Mouse (Mus musculus) liver, embryonic 12.5 days (tissue): ENCODE data around the gene Furin. TPM values are rescaled to one million over a fixed set of nuclear protein-coding genes. Genes with fewer than 3 reads are reported as not detected.

Source experiments
- ATAC-seq: fragments of 200-750 bp; cut with Nextera tagmentation; 2 replicates; pipeline ENCODE4 v1.8.0; 2017; ENCODE audit warnings: moderate number of reproducible peaks, mild to moderate bottlenecking, moderate library complexity
- H3K27ac ChIP-seq: fragments of 300-500 bp; sonication (generic); 2 replicates; pipeline ENCODE4 v1.5.1; 2016; ENCODE audit warnings: mild to moderate bottlenecking
- H3K27me3 ChIP-seq: fragments of 300-500 bp; sonication (generic); replicated peaks from 2 replicates; pipeline ENCODE4 v1.6.1; 2016; ENCODE audit warnings: mild to moderate bottlenecking, moderate library complexity
- H3K36me3 ChIP-seq: fragments of 300-500 bp; sonication (generic); 2 replicates; pipeline ENCODE4 v1.6.1; 2016; ENCODE audit warnings: mild to moderate bottlenecking, moderate library complexity
- H3K4me1 ChIP-seq: fragments of 300-500 bp; sonication (generic); 2 replicates; pipeline ENCODE4 v1.6.1; 2016
- H3K4me2 ChIP-seq: fragments of 300-500 bp; sonication (generic); 2 replicates; pipeline ENCODE4 v1.6.1; 2016; ENCODE audit warnings: mild to moderate bottlenecking, moderate library complexity
- H3K4me3 ChIP-seq: fragments of 300-500 bp; sonication (generic); 2 replicates; pipeline ENCODE4 v1.5.1; 2016; ENCODE audit warnings: mild to moderate bottlenecking, moderate library complexity
- H3K9ac ChIP-seq: fragments of 300-500 bp; sonication (generic); 2 replicates; pipeline ENCODE4 v1.6.1; 2016; ENCODE audit warnings: mild to moderate bottlenecking, moderate library complexity
- H3K9me3 ChIP-seq: fragments of 300-500 bp; sonication (generic); replicated peaks from 2 replicates; pipeline ENCODE4 v1.6.1; 2016; ENCODE audit warnings: mild to moderate bottlenecking, moderate library complexity
- WGBS: fragments of 180-500 bp; shearing (Covaris S2); methylation state at CpG from one replicate; pipeline ENCODE4 v1.1.7; 2016; ENCODE audit not compliant: insufficient replicate concordance; 5-methylcytosine and 5-hydroxymethylcytosine counted together
- polyA plus RNA-seq: library from polyadenylated mRNA; unstranded; fragments of >200 nt; fragmentation: Nextera tagmentation; extraction: Ambion mirVana; gene quantifications from 2 replicates; pipeline ENCODE4 v1.2.1, GENCODE M21; 2016

The Furin gene
- polyA plus RNA-seq, 1 experiment from 2014 or later, result 5.9 TPM

GRCm38 (mm10) chr7:80368635-80369421 is 36.4 kb downstream of the Furin start:
- ATAC-seq, result no peak
- WGBS, result 62% methylated on average over 20 of the region's 20 CpGs
- H3K4me2 ChIP-seq, result peak overlapping the region; percentile 97; the same call in 1 of the 2 replicates
- H3K27me3 ChIP-seq, result peaks cover 42% of the 10 kb centered on the region
- no peak overlapping the region for H3K4me3 ChIP-seq
- no peaks in the 10 kb centered on the region for H3K9me3 ChIP-seq
- peaks cover 40% of the 10 kb centered on the region for H3K36me3 ChIP-seq
- peaks cover 27% of the 10 kb centered on the region for H3K4me1 ChIP-seq
- no peak overlapping the region for H3K27ac ChIP-seq
- H3K9ac ChIP-seq, result no peak overlapping the region

GRCm38 (mm10) chr7:80368009-80368408 is 37.2 kb downstream of the Furin start:
- H3K36me3 ChIP-seq, result peaks cover 48% of the 10 kb centered on the region
- peaks cover 39% of the 10 kb centered on the region for H3K27me3 ChIP-seq
- 78% methylated on average over 9 of the region's 9 CpGs for WGBS
- H3K27ac ChIP-seq, result no peak overlapping the region
- H3K4me2 ChIP-seq, result no peak overlapping the region
- ATAC-seq, result no peak
- peaks cover 27% of the 10 kb centered on the region for H3K4me1 ChIP-seq
- H3K9ac ChIP-seq, result no peak overlapping the region
- no peaks in the 10 kb centered on the region for H3K9me3 ChIP-seq
- no peak overlapping the region for H3K4me3 ChIP-seq

- Histone ChIP-seq H3K27me3 (peaks cover 33% of the 10 kb centered on the region), H3K4me2 (no peak overlapping the region), H3K36me3 (peaks cover 56% of the 10 kb centered on the region), H3K9me3 (no peaks in the 10 kb centered on the region), H3K9ac (no peak overlapping the region), H3K4me3 (no peak overlapping the region), H3K27ac (no peak overlapping the region), H3K4me1 (peaks cover 27% of the 10 kb centered on the region)
- WGBS, result 84% methylated on average over 7 of the region's 7 CpGs
- ATAC-seq, result no peak
These were observed 38.0 kb downstream of the Furin start for GRCm38 (mm10) chr7:80367232-80367631.

GRCm38 (mm10) chr7:80365759-80366158 is 39.5 kb downstream of the Furin start:
- WGBS, result 71% methylated on average over 2 of the region's 2 CpGs
- Histone ChIP-seq H3K4me2 (no peak overlapping the region), H3K36me3 (peaks cover 67% of the 10 kb centered on the region), H3K4me3 (no peak overlapping the region), H3K9ac (no peak overlapping the region), H3K4me1 (peaks cover 19% of the 10 kb centered on the region), H3K9me3 (no peaks in the 10 kb centered on the region), H3K27ac (no peak overlapping the region), H3K27me3 (peaks cover 18% of the 10 kb centered on the region)
- no peak for ATAC-seq

- no peak for ATAC-seq
- Histone ChIP-seq H3K4me3 (no peak overlapping the region), H3K4me1 (no peaks in the 10 kb centered on the region), H3K4me2 (no peak overlapping the region), H3K9me3 (no peaks in the 10 kb centered on the region), H3K9ac (no peak overlapping the region), H3K27me3 (no peaks in the 10 kb centered on the region), H3K36me3 (peaks cover 90% of the 10 kb centered on the region), H3K27ac (no peak overlapping the region)
- WGBS, result 43% methylated on average over 3 of the region's 3 CpGs
These were observed 44.8 kb downstream of the Furin start for GRCm38 (mm10) chr7:80360435-80360834.

- Histone ChIP-seq H3K9me3 (no peaks in the 10 kb centered on the region), H3K4me3 (no peak overlapping the region), H3K4me1 (no peaks in the 10 kb centered on the region), H3K27me3 (no peaks in the 10 kb centered on the region), H3K4me2 (no peak overlapping the region), H3K27ac (no peak overlapping the region), H3K36me3 (peaks cover 88% of the 10 kb centered on the region), H3K9ac (no peak overlapping the region)
- no peak for ATAC-seq
- WGBS, result 78% methylated on average over 4 of the region's 4 CpGs
These were observed 47.2 kb downstream of the Furin start for GRCm38 (mm10) chr7:80358039-80358438.

- Histone ChIP-seq H3K27me3 (no peaks in the 10 kb centered on the region), H3K9me3 (no peaks in the 10 kb centered on the region), H3K36me3 (peaks cover 87% of the 10 kb centered on the region), H3K4me2 (no peak overlapping the region), H3K4me1 (no peaks in the 10 kb centered on the region), H3K27ac (no peak overlapping the region), H3K4me3 (no peak overlapping the region), H3K9ac (no peak overlapping the region)
- 70% methylated on average over 8 of the region's 8 CpGs for WGBS
- no peak for ATAC-seq
These were observed 48.1 kb downstream of the Furin start for GRCm38 (mm10) chr7:80357156-80357555.

- 85% methylated on average over 13 of the region's 13 CpGs for whole genome bisulfite sequencing
- ATAC-seq, result no peak
- peaks cover 86% of the 10 kb centered on the region for H3K36me3 ChIP-seq
These were observed 48.9 kb downstream of the Furin start for GRCm38 (mm10) chr7:80356351-80356750.

GRCm38 (mm10) chr7:80352920-80353319 is 52.3 kb downstream of the Furin start:
- 85% methylated on average over 8 of the region's 8 CpGs for WGBS

More at GRCm38 (mm10) chr7:80356351-80356750, 48.9 kb downstream of the Furin start:
- H3K9me3 ChIP-seq, result no peaks in the 10 kb centered on the region
- H3K4me1 ChIP-seq, result peaks cover 3% of the 10 kb centered on the region
- no peaks in the 10 kb centered on the region for H3K27me3 ChIP-seq
- no peak overlapping the region for H3K4me2 ChIP-seq
- H3K9ac ChIP-seq, result no peak overlapping the region
- no peak overlapping the region for H3K27ac ChIP-seq
- H3K4me3 ChIP-seq, result no peak overlapping the region

GRCm38 (mm10) chr7:80350808-80351207 is 54.4 kb downstream of the Furin start:
- Histone ChIP-seq H3K9me3 (no peaks in the 10 kb centered on the region), H3K36me3 (peaks cover 44% of the 10 kb centered on the region), H3K4me1 (peaks cover 31% of the 10 kb centered on the region), H3K27me3 (no peaks in the 10 kb centered on the region), H3K27ac (no peak overlapping the region), H3K4me3 (no peak overlapping the region), H3K4me2 (no peak overlapping the region), H3K9ac (no peak overlapping the region)
- 16% methylated on average over 2 of the region's 2 CpGs for WGBS
- ATAC-seq, result peak; percentile 53

More at GRCm38 (mm10) chr7:80352920-80353319, 52.3 kb downstream of the Furin start:
- Histone ChIP-seq H3K4me2 (no peak overlapping the region), H3K9me3 (no peaks in the 10 kb centered on the region), H3K4me1 (peaks cover 18% of the 10 kb centered on the region), H3K4me3 (no peak overlapping the region), H3K27me3 (no peaks in the 10 kb centered on the region), H3K36me3 (peaks cover 65% of the 10 kb centered on the region), H3K27ac (no peak overlapping the region), H3K9ac (no peak overlapping the region)
- no peak for ATAC-seq

- no peak overlapping the region for H3K4me3 ChIP-seq
- WGBS, result 70% methylated on average over 13 of the region's 13 CpGs
These were observed 57.3 kb downstream of the Furin start for GRCm38 (mm10) chr7:80347670-80348586.

GRCm38 (mm10) chr7:80346830-80347229 is 58.4 kb downstream of the Furin start:
- Histone ChIP-seq H3K27ac (no peak overlapping the region), H3K4me2 (no peak overlapping the region), H3K4me1 (peaks cover 49% of the 10 kb centered on the region), H3K36me3 (peaks cover 20% of the 10 kb centered on the region), H3K9ac (no peak overlapping the region), H3K27me3 (no peaks in the 10 kb centered on the region), H3K4me3 (no peak overlapping the region), H3K9me3 (no peaks in the 10 kb centered on the region)
- ATAC-seq, result no peak
- WGBS, result 49% methylated on average over 5 of the region's 5 CpGs

More at GRCm38 (mm10) chr7:80347670-80348586, 57.3 kb downstream of the Furin start:
- ATAC-seq, result no peak
- Histone ChIP-seq H3K9me3 (no peaks in the 10 kb centered on the region), H3K36me3 (peaks cover 27% of the 10 kb centered on the region), H3K27me3 (no peaks in the 10 kb centered on the region), H3K4me2 (no peak overlapping the region), H3K4me1 (peaks cover 39% of the 10 kb centered on the region), H3K27ac (no peak overlapping the region; the same call in 1 of the 2 replicates), H3K9ac (0 out of 2 replicates have a peak overlapping the region, but pooled peaks have one; percentile 9)
